11 mouse cellular contexts compared by ENCODE assay signal in the genomic region with DNA sequence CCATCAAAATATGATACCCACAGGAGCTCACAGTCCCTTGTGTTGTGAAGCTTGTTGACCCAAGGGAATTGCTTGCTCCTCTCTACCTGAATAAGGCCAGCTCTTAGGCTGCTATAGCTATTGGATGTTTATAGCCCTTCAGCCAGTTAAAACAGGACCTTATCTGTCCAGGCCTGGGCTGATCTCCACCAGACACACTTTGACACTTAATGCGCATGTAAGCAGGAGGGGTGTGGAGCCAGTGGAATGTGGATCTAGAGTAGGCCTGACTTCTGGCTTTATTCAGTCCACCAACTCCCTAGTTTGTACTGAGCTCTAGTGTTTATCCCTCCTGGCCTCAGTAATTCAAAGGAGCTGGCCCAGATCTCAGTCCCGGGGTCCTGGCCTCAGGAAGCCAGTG. TPM values are rescaled to one million over a fixed set of nuclear protein-coding genes. Genes with fewer than 3 reads are reported as not detected.
A peak's percentile ranks its signal among the peaks of the same experiment; 100 is the strongest.
DNase-seq lines count a peak whose midpoint lies in the region; ATAC-seq and TF ChIP-seq lines count a peak whose summit lies in the region.
"Had no signal": no experiment of that assay in that cellular context is flagged by ENCODE, and none has a peak within 500 bp of the region (broad histone marks: within the 10 kb centered on the region; RNA-seq: fewer than 3 reads in every experiment).

No protein-coding gene starts in this region.

- H3K36me3 ChIP-seq in kidney, adult 2 months (ENCODE audit: control insufficient read depth, insufficient read depth, low read length): no peaks in the 10 kb centered on the region
- H3K36me3 ChIP-seq in heart, embryonic 11.5 days (ENCODE audit: control insufficient read depth, insufficient read depth, low read length): no peaks in the 10 kb centered on the region
- no peaks in the 10 kb centered on the region for H3K36me3 ChIP-seq in kidney, embryonic 14.5 days (ENCODE audit: control insufficient read depth, insufficient read depth, low read length)
- H3K36me3 ChIP-seq in stomach, embryonic 15.5 days: no peaks in the 10 kb centered on the region
- no peaks in the 10 kb centered on the region for H3K36me3 ChIP-seq in midbrain, embryonic 15.5 days (replicated peaks)
- H3K36me3 ChIP-seq: lung, embryonic 15.5 days had no signal

- peak overlapping the region; percentile 88 for H3K27ac ChIP-seq in kidney, adult 2 months (ENCODE audit: insufficient read depth, low read depth, low read length)
- peak overlapping the region; percentile 48 for H3K27ac ChIP-seq in heart, embryonic 11.5 days (ENCODE audit: low read depth, low read length)
- peak overlapping the region; percentile 30; the same call in 1 of the 2 replicates for H3K27ac ChIP-seq in kidney, embryonic 14.5 days (ENCODE audit: low read depth, low read length)
- peak overlapping the region; percentile 77 for H3K27ac ChIP-seq in stomach, embryonic 15.5 days
- no peak overlapping the region for H3K27ac ChIP-seq in midbrain, embryonic 15.5 days
- H3K27ac ChIP-seq in left cerebral cortex, adult 2 months: no peak overlapping the region
- H3K27ac ChIP-seq: embryonic facial prominence, embryonic 15.5 days; lung, embryonic 15.5 days had no signal

- TF ChIP-seq POLR2A in kidney, adult 2 months (IDR thresholded peaks at IDR 0.05; ENCODE audit: low read depth, low read length): no peak

- peaks cover 69% of the 10 kb centered on the region for H3K4me1 ChIP-seq in kidney, adult 2 months (ENCODE audit: control insufficient read depth, insufficient read depth, low read length)
- H3K4me1 ChIP-seq in heart, embryonic 11.5 days (ENCODE audit: control insufficient read depth, insufficient read depth, low read length): peaks cover 69% of the 10 kb centered on the region
- H3K4me1 ChIP-seq in kidney, embryonic 14.5 days (ENCODE audit: control insufficient read depth, insufficient read depth, low read length): peaks cover 62% of the 10 kb centered on the region
- H3K4me1 ChIP-seq in stomach, embryonic 15.5 days: peaks cover 43% of the 10 kb centered on the region
- peaks cover 9% of the 10 kb centered on the region for H3K4me1 ChIP-seq in midbrain, embryonic 15.5 days

- intact Hi-C loops in left cerebral cortex, adult 2 months (cut with DNase I): no loop called here

- H3K9me3 ChIP-seq in heart, embryonic 11.5 days (replicated peaks; ENCODE audit: control insufficient read depth, low read length): no peaks in the 10 kb centered on the region
- H3K9me3 ChIP-seq in kidney, embryonic 14.5 days (ENCODE audit: control insufficient read depth, low read length): no peaks in the 10 kb centered on the region
- no peaks in the 10 kb centered on the region for H3K9me3 ChIP-seq in stomach, embryonic 15.5 days
- no peaks in the 10 kb centered on the region for H3K9me3 ChIP-seq in midbrain, embryonic 15.5 days
- H3K9me3 ChIP-seq: embryonic facial prominence, embryonic 15.5 days; lung, embryonic 15.5 days had no signal

- WGBS in kidney, adult 2 months: 44% methylated on average over 2 of the region's 2 CpGs
- 19% methylated on average over 2 of the region's 2 CpGs for WGBS in heart, embryonic 11.5 days (ENCODE audit: insufficient replicate concordance)
- 43% methylated on average over 2 of the region's 2 CpGs for WGBS in kidney, embryonic 14.5 days
- 32% methylated on average over 2 of the region's 2 CpGs for WGBS in stomach, embryonic 15.5 days
- WGBS in midbrain, embryonic 15.5 days: 90% methylated on average over 2 of the region's 2 CpGs

- peak; percentile 57 for DNase-seq in kidney, adult 2 months
- no peak for DNase-seq in kidney, postnatal 25 days
- DNase-seq in left cerebral cortex, adult 2 months (ENCODE audit: extremely low spot score in 1 of 2, low spot score in 2 of 2): no peak
- DNase-seq in gastrocnemius, adult 18-20 months (ENCODE audit: low spot score): no peak
- DNase-seq: cerebellum, postnatal 10 days had no signal

- H3K4me2 ChIP-seq in heart, embryonic 11.5 days: no peak overlapping the region
- H3K4me2 ChIP-seq in kidney, embryonic 14.5 days (replicated peaks; ENCODE audit: low read depth, low read length): no peak overlapping the region
- no peak overlapping the region for H3K4me2 ChIP-seq in stomach, embryonic 15.5 days
- no peak overlapping the region for H3K4me2 ChIP-seq in midbrain, embryonic 15.5 days
- H3K4me2 ChIP-seq: embryonic facial prominence, embryonic 15.5 days; lung, embryonic 15.5 days had no signal

- ATAC-seq in heart, embryonic 11.5 days (replicated peaks; ENCODE audit: insufficient number of reproducible peaks, low FRiP score, low TSS enrichment): peak; percentile 56
- peak; percentile 21; the same call in 1 of the 2 replicates for ATAC-seq in kidney, embryonic 14.5 days (ENCODE audit: low FRiP score, low TSS enrichment)
- peak; percentile 29; the same call in 1 of the 2 replicates for ATAC-seq in stomach, embryonic 15.5 days (ENCODE audit: insufficient read depth, low FRiP score, low read depth)
- ATAC-seq in midbrain, embryonic 15.5 days (replicated peaks): no peak

- H3K9ac ChIP-seq in heart, embryonic 11.5 days (ENCODE audit: low read depth, low read length): no peak overlapping the region
- H3K9ac ChIP-seq in kidney, embryonic 14.5 days (ENCODE audit: low read depth, low read length): no peak overlapping the region
- no peak overlapping the region for H3K9ac ChIP-seq in stomach, embryonic 15.5 days
- H3K9ac ChIP-seq in midbrain, embryonic 15.5 days: no peak overlapping the region
- H3K9ac ChIP-seq: embryonic facial prominence, embryonic 15.5 days; lung, embryonic 15.5 days had no signal

- no peak for TF ChIP-seq CTCF in kidney, adult 2 months (conservative IDR thresholded peaks at IDR 0.05; ENCODE audit: insufficient read depth, insufficient read length, low read depth, low read length)
- TF ChIP-seq CTCF in left cerebral cortex, adult 2 months (IDR thresholded peaks at IDR 0.05): no peak

- H3K4me3 ChIP-seq in kidney, adult 2 months (ENCODE audit: insufficient read depth, low read depth, low read length): no peak overlapping the region
- H3K4me3 ChIP-seq in heart, embryonic 11.5 days (ENCODE audit: low read depth, low read length): no peak overlapping the region
- no peak overlapping the region for H3K4me3 ChIP-seq in kidney, embryonic 14.5 days (ENCODE audit: low read length)
- H3K4me3 ChIP-seq in stomach, embryonic 15.5 days (replicated peaks): no peak overlapping the region
- H3K4me3 ChIP-seq in midbrain, embryonic 15.5 days: no peak overlapping the region
- H3K4me3 ChIP-seq in left cerebral cortex, adult 2 months: no peak overlapping the region
- H3K4me3 ChIP-seq: embryonic facial prominence, embryonic 15.5 days; lung, embryonic 15.5 days had no signal

- H3K27me3 ChIP-seq in kidney, adult 2 months (replicated peaks; ENCODE audit: control insufficient read depth, insufficient read depth, low read length): no peaks in the 10 kb centered on the region
- no peaks in the 10 kb centered on the region for H3K27me3 ChIP-seq in heart, embryonic 11.5 days (ENCODE audit: control insufficient read depth, insufficient read depth, low read length)
- H3K27me3 ChIP-seq in kidney, embryonic 14.5 days (ENCODE audit: control insufficient read depth, insufficient read depth, low read length): no peaks in the 10 kb centered on the region
- H3K27me3 ChIP-seq in stomach, embryonic 15.5 days (replicated peaks): no peaks in the 10 kb centered on the region
- H3K27me3 ChIP-seq in midbrain, embryonic 15.5 days (replicated peaks): no peaks in the 10 kb centered on the region
- H3K27me3 ChIP-seq: embryonic facial prominence, embryonic 15.5 days; lung, embryonic 15.5 days had no signal

RNA-seq across cellular contexts. Expression of a gene that starts 42.1 kb away (rescaled TPM):
- 20.0 and 21.2 TPM in 2 replicates for polyA plus RNA-seq in kidney, adult 2 months (2012; rRNA removed)
- polyA plus RNA-seq in heart, embryonic 11.5 days (2014; fragmentation: Nextera tagmentation; extraction: Ambion mirVana): 4.4 and 4.7 TPM in 2 replicates
- polyA plus RNA-seq in kidney, embryonic 14.5 days (2014; fragmentation: Nextera tagmentation; extraction: Ambion mirVana): 9.8 and 12.3 TPM in 2 replicates
- 7.0 and 7.4 TPM in 2 replicates for polyA plus RNA-seq in stomach, embryonic 15.5 days (2015; fragmentation: Nextera tagmentation; extraction: Ambion mirVana)
- polyA plus RNA-seq in midbrain, embryonic 15.5 days (2015; fragmentation: Nextera tagmentation; extraction: Ambion mirVana): 6.1 and 6.2 TPM in 2 replicates
- total RNA-seq in left cerebral cortex, adult 2 months (2021): 100 to 1,000 TPM; 102 to 119 TPM
- total RNA-seq in gastrocnemius, adult 18-20 months (2021): 1 to 10 TPM; 4.1 to 6.4 TPM

Comparison
In these comparisons a context has a peak if more than half of its experiments do, and no peak if none do; other contexts are left out.
1. H3K27ac ChIP-seq: peak in kidney, adult 2 months (single experiment), heart, embryonic 11.5 days (single experiment), kidney, embryonic 14.5 days (single experiment) and stomach, embryonic 15.5 days (single experiment); none in midbrain, embryonic 15.5 days (single experiment) and left cerebral cortex, adult 2 months (single experiment).